Mouse (Mus musculus) testis, adult 2 months (tissue): ENCODE measurements around the gene Bbc3.

Experiments
- CTCF ChIP-seq: fragments of 200-500 bp; IDR thresholded peaks from 2 replicates; pipeline ENCODE4 v1.5.1; 2012; ENCODE audit warnings: low read depth, mild to moderate bottlenecking, inconsistent platforms, low read length, moderate library complexity; ENCODE audit not compliant: control insufficient read depth, insufficient read depth, insufficient replicate concordance
- POLR2A ChIP-seq: fragments of 200-500 bp; IDR thresholded peaks from 2 replicates; pipeline ENCODE4 v1.6.1; 2012; ENCODE audit warnings: low read depth, mild to moderate bottlenecking, inconsistent platforms, low read length, moderate library complexity; ENCODE audit not compliant: control insufficient read depth

DNA sequence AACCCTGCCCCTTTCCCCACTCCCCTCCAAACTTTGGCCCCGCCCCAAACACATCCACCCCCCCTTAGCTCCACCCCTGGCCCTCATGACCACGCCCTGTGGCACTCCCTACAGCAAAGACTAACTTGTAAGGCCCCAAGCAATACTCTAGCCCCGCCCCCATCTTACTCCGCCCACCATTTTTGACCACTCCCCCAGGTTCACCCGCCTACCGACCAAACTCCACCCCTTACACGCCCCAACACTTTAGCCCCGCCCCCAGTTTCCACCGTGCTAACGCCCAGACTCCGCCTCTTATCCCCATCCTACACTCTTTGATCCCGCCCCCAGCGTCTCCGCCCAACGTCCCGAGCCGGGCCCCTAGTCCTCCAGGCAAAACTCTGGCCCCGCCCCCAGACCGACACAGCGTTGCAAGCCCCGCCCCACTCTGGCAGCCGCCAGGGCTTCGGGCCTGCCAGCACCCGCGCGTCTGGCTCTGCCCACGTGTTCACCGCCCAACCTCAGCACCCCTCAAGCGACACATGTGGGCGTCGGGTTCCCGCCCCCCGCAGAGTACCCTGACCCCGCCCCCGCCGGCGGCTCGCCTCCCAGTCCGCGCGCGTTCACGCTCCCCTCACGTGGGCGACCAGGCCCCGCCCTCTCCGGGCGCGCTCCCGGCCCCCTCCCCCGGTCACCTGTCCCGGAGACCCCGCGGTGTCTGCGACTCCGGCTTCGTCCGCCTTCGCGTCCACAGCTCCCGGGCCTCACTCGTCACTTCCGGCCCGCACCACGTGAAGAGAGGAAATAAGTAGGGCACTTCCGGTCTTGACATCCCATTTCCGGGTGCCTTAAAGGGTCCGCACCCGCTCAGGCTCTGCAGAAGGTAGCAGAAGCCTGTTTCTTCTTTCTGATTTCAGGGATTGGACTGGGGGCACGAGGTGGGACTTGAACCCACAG lies 21.9 kb upstream of the Bbc3 start, which contains the start of gene Ccdc9:
- TF ChIP-seq POLR2A (peak; percentile 55; the same call in 1 of the 2 replicates), CTCF (no peak)
